Mouse (Mus musculus) heart, adult 2 months (tissue): Measurements from ENCODE around the gene Rtkn2. TPM values are rescaled to one million over a fixed set of nuclear protein-coding genes. Genes with fewer than 3 reads are reported as not detected.
A peak's percentile ranks its signal among the peaks of the same experiment; 100 is the strongest.

ENCODE experiments used
- DNase-seq, 2 experiments: peaks; one replicate each; pipeline ENCODE4 v3.0.0; 2021
- H3K27ac ChIP-seq: fragments of 200-600 bp; 2 replicates; pipeline ENCODE4 v1.8.1; 2022
- H3K27me3 ChIP-seq: fragments of 200-500 bp; 2 replicates; pipeline ENCODE4 v1.6.1; 2012; ENCODE audit warnings: mild to moderate bottlenecking, low read length, inconsistent platforms, mixed read lengths; ENCODE audit not compliant: control insufficient read depth, insufficient read depth
- H3K36me3 ChIP-seq: fragments of 200-500 bp; 2 replicates; pipeline ENCODE4 v1.6.1; 2012; ENCODE audit warnings: low read length, inconsistent platforms; ENCODE audit not compliant: control insufficient read depth, insufficient read depth
- H3K4me1 ChIP-seq: fragments of 200-500 bp; 2 replicates; pipeline ENCODE4 v1.6.1; 2011; ENCODE audit warnings: low read length; ENCODE audit not compliant: control insufficient read depth, insufficient read depth
- H3K4me3 ChIP-seq: fragments of 200-600 bp; 2 replicates; pipeline ENCODE4 v1.8.1; 2022
- H3K79me2 ChIP-seq: fragments of 200-500 bp; replicated peaks from 2 replicates; pipeline ENCODE4 v1.6.1; 2012; ENCODE audit warnings: mild to moderate bottlenecking, inconsistent platforms, low read length, moderate library complexity, mixed read lengths; ENCODE audit not compliant: control insufficient read depth, insufficient read depth
- H3K9ac ChIP-seq: fragments of 200-500 bp; 2 replicates; pipeline ENCODE4 v1.6.1; 2012; ENCODE audit warnings: low read depth, mild to moderate bottlenecking, control low read depth, inconsistent platforms, low read length, mixed read lengths
- CTCF ChIP-seq: fragments of 200-600 bp; IDR thresholded peaks from 2 replicates; pipeline ENCODE4 v1.8.1; 2022; ENCODE audit warnings: antibody characterized with exemption, mild to moderate bottlenecking, moderate library complexity
- EP300 ChIP-seq: fragments of 200-500 bp; IDR thresholded peaks from 2 replicates; pipeline ENCODE4 v1.6.1; 2011; ENCODE audit warnings: low read depth, low read length, control low read depth; ENCODE audit not compliant: insufficient read depth
- POLR2A ChIP-seq: fragments of 200-500 bp; IDR thresholded peaks from 2 replicates; pipeline ENCODE4 v1.6.1; 2011; ENCODE audit warnings: mild to moderate bottlenecking, low read depth, low read length, control low read depth; ENCODE audit not compliant: insufficient read depth
- WGBS: fragments of 180-500 bp; shearing (Covaris S2); methylation state at CpG from one replicate; pipeline ENCODE4 v1.1.7; 2018; 5-methylcytosine and 5-hydroxymethylcytosine counted together
- intact Hi-C: fragments of 180-260 bp; cut with DNase I; formaldehyde crosslinking; loops from one replicate; pipeline ENCODE4 v1.15.1; 2025
- polyA plus RNA-seq: library from polyadenylated mRNA; depleted of rRNA; stranded (reverse); fragments of >200 nt; gene quantifications from 2 replicates; pipeline ENCODE4 v1.2.3, GENCODE M21; 2012
- total RNA-seq, 2 experiments: library from RNA; stranded (reverse); gene quantifications; 2 replicates each; pipeline ENCODE4 v1.2.3; 2021

Gene Rtkn2
- total and polyA plus RNA-seq, 3 experiments, result 0.08 to 0.16 (median 0.14) TPM

GRCm38 (mm10) chr10:68101251-68101650 lies 121.9 kb downstream of the Rtkn2 start:
- Histone ChIP-seq H3K27me3 (no peaks in the 10 kb centered on the region), H3K36me3 (peaks cover 59% of the 10 kb centered on the region), H3K4me1 (peaks cover 26% of the 10 kb centered on the region), H3K79me2 (peaks cover 1% of the 10 kb centered on the region; the same call in 1 of the 2 replicates), H3K4me3 (no peak overlapping the region), H3K27ac (peak overlapping the region; percentile 24), H3K9ac (no peak overlapping the region)
- DNase-seq, result no peak
- 37% methylated on average over 4 of the region's 4 CpGs for WGBS
- intact Hi-C loops, result no loop called here
- TF ChIP-seq POLR2A, result no peak
- no peak for TF ChIP-seq EP300
- no peak for TF ChIP-seq CTCF

- 31% methylated on average over 6 of the region's 6 CpGs for WGBS
- no peak overlapping the region for H3K4me3 ChIP-seq
- TF ChIP-seq POLR2A (no peak), CTCF (no peak), EP300 (no peak)
- DNase-seq, result peak; percentile 73 to 83
- H3K36me3 ChIP-seq, result peaks cover 71% of the 10 kb centered on the region
- H3K4me1 ChIP-seq, result peaks cover 28% of the 10 kb centered on the region
- H3K79me2 ChIP-seq, result no peaks in the 10 kb centered on the region
- intact Hi-C loops, result loop anchor here (1.0 kb wide), 1 partner anchor 11 kb away; no protein-coding TSS in a partner anchor
- peak overlapping the region; percentile 64 for H3K27ac ChIP-seq
- no peak overlapping the region; the same call in 1 of the 2 replicates for H3K9ac ChIP-seq
- no peaks in the 10 kb centered on the region for H3K27me3 ChIP-seq
These were observed 123.2 kb downstream of the Rtkn2 start for GRCm38 (mm10) chr10:68102566-68102965.

GRCm38 (mm10) chr10:68103078-68103855 lies 123.9 kb downstream of the Rtkn2 start:
- H3K4me3 ChIP-seq, result no peak overlapping the region
- intact Hi-C loops, result no loop called here
- no peaks in the 10 kb centered on the region for H3K79me2 ChIP-seq
- H3K27ac ChIP-seq, result peak overlapping the region; percentile 67
- no peak for DNase-seq
- peaks cover 75% of the 10 kb centered on the region for H3K36me3 ChIP-seq
- H3K9ac ChIP-seq, result no peak overlapping the region
- WGBS, result 63% methylated on average over 6 of the region's 6 CpGs
- H3K4me1 ChIP-seq, result peaks cover 34% of the 10 kb centered on the region
- TF ChIP-seq POLR2A (no peak), EP300 (no peak), CTCF (no peak)
- H3K27me3 ChIP-seq, result no peaks in the 10 kb centered on the region

- DNase-seq, result peak in 1 of 2 experiments; percentile 55
These were observed 124.6 kb downstream of the Rtkn2 start for GRCm38 (mm10) chr10:68103988-68104387.

GRCm38 (mm10) chr10:68104481-68104880 lies 125.1 kb downstream of the Rtkn2 start:
- intact Hi-C loops, result no loop called here
- no peak overlapping the region for H3K4me3 ChIP-seq
- peak; percentile 37 to 57 for DNase-seq
- H3K9ac ChIP-seq, result no peak overlapping the region
- peak overlapping the region; percentile 67 for H3K27ac ChIP-seq
- 8% methylated on average over 2 of the region's 2 CpGs for WGBS
- H3K36me3 ChIP-seq, result peaks cover 76% of the 10 kb centered on the region
- TF ChIP-seq CTCF, result no peak
- no peak for TF ChIP-seq EP300
- no peak for TF ChIP-seq POLR2A
- H3K4me1 ChIP-seq, result peaks cover 35% of the 10 kb centered on the region
- H3K79me2 ChIP-seq, result no peaks in the 10 kb centered on the region
- H3K27me3 ChIP-seq, result no peaks in the 10 kb centered on the region

More at GRCm38 (mm10) chr10:68103988-68104387, 124.6 kb downstream of the Rtkn2 start:
- peaks cover 76% of the 10 kb centered on the region for H3K36me3 ChIP-seq
- no peak overlapping the region for H3K9ac ChIP-seq
- intact Hi-C loops, result no loop called here
- WGBS, result 38% methylated on average over 5 of the region's 5 CpGs
- no peaks in the 10 kb centered on the region for H3K79me2 ChIP-seq
- H3K27me3 ChIP-seq, result no peaks in the 10 kb centered on the region
- H3K27ac ChIP-seq, result peak overlapping the region; percentile 67
- peaks cover 34% of the 10 kb centered on the region for H3K4me1 ChIP-seq
- TF ChIP-seq CTCF, result no peak
- TF ChIP-seq EP300, result no peak
- TF ChIP-seq POLR2A, result no peak
- H3K4me3 ChIP-seq, result no peak overlapping the region
